Mouse (Mus musculus) liver, embryonic 14.5 days (tissue): ENCODE data around the gene Atp6v0a1. TPM values are rescaled to one million over a fixed set of nuclear protein-coding genes. Genes with fewer than 3 reads are reported as not detected.

Source experiments
- ATAC-seq: fragments of 200-750 bp; cut with Nextera tagmentation; 2 replicates; pipeline ENCODE4 v1.8.0; 2017; ENCODE audit warnings: moderate number of reproducible peaks, mild to moderate bottlenecking, moderate library complexity; ENCODE audit not compliant: insufficient read depth
- DNase-seq, 3 experiments: peaks; one replicate each; pipeline ENCODE4 v3.0.0-alpha.2; 2012 to 2013; ENCODE audit warnings: low read depth in 3 of 3, low spot score in 3 of 3
- H3K27ac ChIP-seq: fragments of 300-500 bp; sonication (generic); 2 replicates; pipeline ENCODE4 v1.5.1; 2014; ENCODE audit warnings: moderate library complexity, mild to moderate bottlenecking, control low read depth, inconsistent platforms
- H3K27me3 ChIP-seq: fragments of 300-500 bp; sonication (generic); 2 replicates; pipeline ENCODE4 v1.6.1; 2014; ENCODE audit warnings: mild to moderate bottlenecking, low read length, moderate library complexity; ENCODE audit not compliant: control insufficient read depth, insufficient read depth
- H3K36me3 ChIP-seq: fragments of 300-500 bp; sonication (generic); replicated peaks from 2 replicates; pipeline ENCODE4 v1.6.1; 2014; ENCODE audit warnings: low read depth; ENCODE audit not compliant: control insufficient read depth, insufficient read depth
- H3K4me1 ChIP-seq, 2 experiments: fragments of 200-500 bp in 1 of 2; fragments of 300-500 bp in 1 of 2; sonication (generic) in 1 of 2; replicated peaks; 2 replicates each; pipeline ENCODE4 v1.6.1; 2012 to 2014; ENCODE audit warnings: antibody characterized with exemption in 1 of 2, inconsistent platforms in 1 of 2, low read length in 1 of 2; ENCODE audit not compliant: control insufficient read depth in 2 of 2, insufficient read depth in 2 of 2
- H3K4me2 ChIP-seq: fragments of 300-500 bp; sonication (generic); 2 replicates; pipeline ENCODE4 v1.6.1; 2014; ENCODE audit warnings: low read depth, mild to moderate bottlenecking, control low read depth, moderate library complexity
- H3K4me3 ChIP-seq, 2 experiments: fragments of 200-500 bp in 1 of 2; fragments of 300-500 bp in 1 of 2; sonication (generic) in 1 of 2; 2 replicates each; pipeline ENCODE4 v1.5.1; 2012 to 2014; ENCODE audit warnings: low read depth in 2 of 2, low read length in 2 of 2, mild to moderate bottlenecking in 2 of 2, control low read depth in 1 of 2, inconsistent platforms in 1 of 2, moderate library complexity in 1 of 2; ENCODE audit not compliant: insufficient read depth in 1 of 2
- H3K9ac ChIP-seq: fragments of 300-500 bp; sonication (generic); replicated peaks from 2 replicates; pipeline ENCODE4 v1.6.1; 2014; ENCODE audit warnings: mild to moderate bottlenecking, control low read depth, moderate library complexity
- H3K9me3 ChIP-seq: fragments of 300-500 bp; sonication (generic); 2 replicates; pipeline ENCODE4 v1.6.1; 2016; ENCODE audit warnings: low read length, mixed read lengths; ENCODE audit not compliant: control insufficient read depth
- CTCF ChIP-seq: IDR thresholded peaks from 2 replicates; pipeline ENCODE4 v1.5.1; 2016; ENCODE audit warnings: antibody characterized with exemption, low read depth, control low read depth
- EP300 ChIP-seq: IDR thresholded peaks from 2 replicates; pipeline ENCODE4 v1.6.1; 2016; ENCODE audit warnings: antibody characterized with exemption, low read depth
- whole genome bisulfite sequencing: fragments of 180-500 bp; shearing (Covaris S2); extraction: QIAGEN DNeasy Blood & Tissue Kit; methylation state at CpG from one replicate; pipeline ENCODE4 v1.1.7; 2014; ENCODE audit not compliant: insufficient replicate concordance; 5-methylcytosine and 5-hydroxymethylcytosine counted together
- polyA plus RNA-seq, 2 experiments: library from polyadenylated mRNA; depleted of rRNA in 1 of 2; stranded (reverse) in 1 of 2; unstranded in 1 of 2; fragments of >200 nt; fragmentation: Nextera tagmentation in 1 of 2; extraction: Ambion mirVana in 1 of 2; gene quantifications; 2 replicates each; pipeline versions ENCODE4 v1.2.1 to v1.2.3; 2012 to 2014

Gene Atp6v0a1
- polyA plus RNA-seq, 2 experiments: 29.5 to 37.8 TPM

DNA sequence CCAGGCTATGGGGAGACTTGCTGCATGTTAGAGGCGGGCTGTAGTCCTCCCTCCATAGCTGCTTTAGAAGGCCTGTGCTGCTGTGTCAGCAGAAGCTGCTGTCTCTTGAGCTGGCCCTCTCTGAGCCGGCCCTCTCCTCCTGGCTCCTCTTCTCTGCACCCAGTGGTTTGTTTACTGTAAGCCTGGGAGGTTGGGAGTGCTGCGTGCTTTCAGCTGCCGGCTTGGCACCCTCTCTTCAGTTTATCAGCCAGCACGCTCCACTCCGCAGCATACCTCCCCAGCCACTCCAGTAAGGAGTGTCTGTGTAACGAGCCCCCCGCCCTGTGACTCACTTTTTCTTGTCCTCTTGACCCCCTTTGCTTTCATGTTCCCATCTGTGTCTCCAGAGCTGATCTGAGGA, 47.6 kb downstream of the Atp6v0a1 start:
- H3K4me2 ChIP-seq: no peak overlapping the region
- H3K27me3 ChIP-seq: no peaks in the 10 kb centered on the region
- TF ChIP-seq EP300 (no peak), CTCF (no peak)
- H3K36me3 ChIP-seq: peaks cover 60% of the 10 kb centered on the region
- ATAC-seq (no peak), DNase-seq (no peak)
- no peak overlapping the region; the same call in 1 of the 2 replicates for H3K27ac ChIP-seq
- H3K4me3 ChIP-seq: no peak overlapping the region
- 75% methylated on average over 8 of the region's 8 CpGs for WGBS
- H3K9me3 ChIP-seq: no peaks in the 10 kb centered on the region
- peaks cover 0 to 7% of the 10 kb centered on the region in 2 experiments; a peak in 2 of 4 replicates for H3K4me1 ChIP-seq
- H3K9ac ChIP-seq: no peak overlapping the region

DNA sequence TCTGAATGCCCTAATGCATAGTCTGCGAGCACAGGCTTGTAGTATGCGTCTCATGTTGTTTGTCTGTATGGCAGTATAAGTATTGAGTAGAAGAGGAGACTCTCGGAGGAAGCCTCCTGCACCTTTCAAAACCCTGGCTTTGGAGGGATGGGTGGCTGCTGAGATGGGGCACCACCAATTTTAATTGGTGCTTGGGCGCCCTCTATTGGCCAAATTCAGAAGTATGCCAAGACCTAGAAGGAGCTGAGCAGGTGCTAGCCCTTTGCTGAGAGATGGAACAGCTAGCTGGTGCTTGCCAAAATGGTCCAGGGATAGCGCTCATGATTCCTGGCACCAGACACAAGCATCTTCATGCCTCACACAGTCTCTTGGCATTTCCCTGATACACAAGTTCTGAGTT, 48.6 kb downstream of the Atp6v0a1 start:
- TF ChIP-seq CTCF (peak; percentile 91), EP300 (no peak)
- 31% methylated on average over 5 of the region's 5 CpGs for WGBS
- Histone ChIP-seq H3K4me1 (peaks cover 4 to 15% of the 10 kb centered on the region in 2 experiments), H3K4me2 (no peak overlapping the region), H3K27me3 (no peaks in the 10 kb centered on the region), H3K36me3 (peaks cover 60% of the 10 kb centered on the region), H3K9ac (no peak overlapping the region), H3K27ac (no peak overlapping the region), H3K9me3 (no peaks in the 10 kb centered on the region), H3K4me3 (no peak overlapping the region)
- ATAC-seq (peak; percentile 30; the same call in 1 of the 2 replicates), DNase-seq (peak; percentile 56 to 66 (median 59))

DNA sequence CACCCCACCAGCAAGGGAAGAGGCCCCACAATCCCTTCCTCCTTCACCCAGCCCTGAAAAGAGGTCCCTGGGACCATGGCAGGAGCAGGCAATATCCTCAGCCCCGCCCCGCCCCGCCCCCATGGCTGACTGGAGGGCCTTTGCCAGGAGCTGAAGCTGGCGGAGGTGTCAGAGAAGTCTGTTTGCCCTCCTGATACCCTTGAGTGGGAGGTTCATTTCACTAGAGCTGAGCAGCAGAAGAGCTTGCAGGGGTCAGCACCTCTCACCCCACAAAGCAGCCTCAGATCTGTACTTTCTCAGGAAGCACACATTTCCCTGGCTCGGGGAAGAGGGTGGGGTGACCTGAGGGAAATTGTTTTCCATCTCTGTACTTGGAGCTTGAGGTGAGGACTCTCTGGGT, 49.5 kb downstream of the Atp6v0a1 start:
- H3K36me3 ChIP-seq: peaks cover 53% of the 10 kb centered on the region
- 62% methylated on average over 5 of the region's 5 CpGs for WGBS

DNA sequence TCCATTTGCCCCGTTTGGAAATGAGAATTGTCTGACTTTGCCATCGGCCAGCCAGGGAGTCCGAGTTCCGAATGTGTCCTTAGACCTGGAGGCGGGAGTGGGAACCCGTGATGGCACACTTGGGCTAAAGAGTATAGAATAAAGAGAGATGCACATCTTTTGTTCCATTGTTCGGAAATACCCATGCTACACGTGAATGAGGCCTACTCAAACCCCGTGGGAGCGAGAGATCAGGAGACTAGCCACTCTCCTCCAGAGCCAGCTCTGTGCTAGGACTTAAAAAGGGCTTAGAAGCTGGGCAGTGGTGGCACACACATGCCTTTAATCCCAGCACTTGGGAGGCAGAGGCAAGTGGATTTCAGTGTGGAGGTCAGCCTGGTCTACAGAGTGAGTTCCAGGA, 50.2 kb downstream of the Atp6v0a1 start:
- WGBS: 84% methylated on average over 10 of the region's 10 CpGs
- Histone ChIP-seq H3K27me3 (no peaks in the 10 kb centered on the region), H3K4me3 (no peak overlapping the region), H3K9me3 (no peaks in the 10 kb centered on the region), H3K9ac (no peak overlapping the region), H3K27ac (no peak overlapping the region), H3K4me1 (peaks cover 16 to 30% of the 10 kb centered on the region in 2 experiments), H3K4me2 (no peak overlapping the region), H3K36me3 (peaks cover 50% of the 10 kb centered on the region)
- no peak for DNase-seq
- TF ChIP-seq EP300: no peak
- no peak for ATAC-seq

More for the DNA sequence above, 49.5 kb downstream of the Atp6v0a1 start:
- Histone ChIP-seq H3K9me3 (no peaks in the 10 kb centered on the region), H3K4me2 (no peak overlapping the region), H3K9ac (no peak overlapping the region), H3K27ac (no peak overlapping the region), H3K4me1 (peaks cover 10 to 22% of the 10 kb centered on the region in 2 experiments), H3K27me3 (no peaks in the 10 kb centered on the region), H3K4me3 (no peak overlapping the region)
- ATAC-seq (no peak), DNase-seq (no peak)
- no peak for TF ChIP-seq EP300

DNA sequence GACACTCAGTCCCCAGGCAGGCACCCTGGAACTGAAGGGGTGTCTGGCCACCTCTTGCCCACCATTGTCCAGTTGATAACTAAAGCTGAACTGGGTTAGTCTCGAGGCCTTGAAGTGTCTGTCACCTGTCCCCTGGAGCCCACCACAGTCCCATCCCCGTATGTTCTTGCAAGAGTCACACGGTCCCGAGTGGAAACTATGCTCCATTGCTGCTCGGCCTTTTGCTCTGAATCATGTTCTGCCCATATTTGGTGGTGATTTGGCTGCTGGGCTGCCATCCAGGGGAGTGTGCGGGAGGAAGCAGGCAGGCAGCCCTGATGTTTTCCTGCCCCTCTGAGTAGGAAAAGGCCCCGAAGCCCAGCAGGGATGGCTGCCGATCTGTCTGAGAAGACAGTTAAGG, 50.9 kb downstream of the Atp6v0a1 start:
- 78% methylated on average over 8 of the region's 8 CpGs for WGBS
- H3K9me3 ChIP-seq: no peaks in the 10 kb centered on the region
- ATAC-seq (no peak), DNase-seq (no peak)
- no peak overlapping the region for H3K4me2 ChIP-seq
- H3K4me3 ChIP-seq: no peak overlapping the region
- H3K36me3 ChIP-seq: peaks cover 50% of the 10 kb centered on the region
- no peak overlapping the region for H3K9ac ChIP-seq
- TF ChIP-seq CTCF (no peak), EP300 (no peak)
- H3K27ac ChIP-seq: no peak overlapping the region
- H3K4me1 ChIP-seq: peaks cover 23 to 36% of the 10 kb centered on the region in 2 experiments
- no peaks in the 10 kb centered on the region for H3K27me3 ChIP-seq
